Mouse (Mus musculus): Measurements from ENCODE around the gene Tbx6. TPM values are rescaled to one million over a fixed set of nuclear protein-coding genes. Genes with fewer than 3 reads are reported as not detected.

Tbx6 gene
- polyA plus RNA-seq (2014; fragmentation: Nextera tagmentation; extraction: Ambion mirVana), result 0.42 and 0.47 TPM in 2 replicates

GRCm38 (mm10) chr7:126780971-126781635, at the start of gene Tbx6:
Gene Tbx6 (plus strand): TSS chr7:126781483.
- Histone ChIP-seq H3K9me3 (replicated peaks; ENCODE audit: control insufficient read depth, low read length) (no peaks in the 10 kb centered on the region), H3K27me3 (replicated peaks; ENCODE audit: control insufficient read depth, insufficient read depth, low read length) (no peaks in the 10 kb centered on the region), H3K4me3 (ENCODE audit: low read depth, low read length) (peak within 1 kb of the TSS; percentile 40), H3K36me3 (ENCODE audit: control insufficient read depth, insufficient read depth, low read length) (peaks cover 36% of the 10 kb centered on the region), H3K4me1 (ENCODE audit: control insufficient read depth, insufficient read depth, low read length) (peaks cover 30% of the 10 kb centered on the region), H3K27ac (ENCODE audit: low read depth, low read length) (peak within 1 kb of the TSS; percentile 75), H3K9ac (ENCODE audit: low read length) (peak within 1 kb of the TSS; percentile 66), H3K4me2 (ENCODE audit: low read length) (peak within 1 kb of the TSS; percentile 88)
- WGBS, result 7% methylated on average over 22 of the region's 22 CpGs
- DNase-seq (ENCODE audit: low spot score), result no peak
- ATAC-seq, result no peak

GRCm38 (mm10) chr7:126736122-126736521, 45.2 kb upstream of the Tbx6 start:
- Histone ChIP-seq H3K4me2 (ENCODE audit: low read length) (no peak overlapping the region), H3K36me3 (ENCODE audit: control insufficient read depth, insufficient read depth, low read length) (no peaks in the 10 kb centered on the region), H3K4me3 (ENCODE audit: low read depth, low read length) (no peak overlapping the region), H3K4me1 (ENCODE audit: control insufficient read depth, insufficient read depth, low read length) (0 out of 2 replicates have a peak, but pooled peaks cover 4% of the 10 kb centered on the region), H3K27ac (ENCODE audit: low read depth, low read length) (no peak overlapping the region), H3K9ac (ENCODE audit: low read length) (no peak overlapping the region), H3K9me3 (replicated peaks; ENCODE audit: control insufficient read depth, low read length) (no peaks in the 10 kb centered on the region), H3K27me3 (replicated peaks; ENCODE audit: control insufficient read depth, insufficient read depth, low read length) (no peaks in the 10 kb centered on the region)
- ATAC-seq, result no peak
- 88% methylated on average over 8 of the region's 8 CpGs for WGBS
- DNase-seq (ENCODE audit: low spot score), result no peak

- Histone ChIP-seq H3K9me3 (replicated peaks; ENCODE audit: control insufficient read depth, low read length) (no peaks in the 10 kb centered on the region), H3K27me3 (replicated peaks; ENCODE audit: control insufficient read depth, insufficient read depth, low read length) (no peaks in the 10 kb centered on the region), H3K4me3 (ENCODE audit: low read depth, low read length) (no peak overlapping the region), H3K4me2 (ENCODE audit: low read length) (no peak overlapping the region), H3K4me1 (ENCODE audit: control insufficient read depth, insufficient read depth, low read length) (0 out of 2 replicates have a peak, but pooled peaks cover 4% of the 10 kb centered on the region), H3K36me3 (ENCODE audit: control insufficient read depth, insufficient read depth, low read length) (no peaks in the 10 kb centered on the region), H3K9ac (ENCODE audit: low read length) (no peak overlapping the region), H3K27ac (ENCODE audit: low read depth, low read length) (no peak overlapping the region)
- 86% methylated on average over 17 of the region's 17 CpGs for WGBS
- ATAC-seq (no peak), DNase-seq (ENCODE audit: low spot score) (no peak)
Observed at GRCm38 (mm10) chr7:126739551-126739950, 41.7 kb upstream of the Tbx6 start.

- Histone ChIP-seq H3K4me3 (ENCODE audit: low read depth, low read length) (no peak overlapping the region), H3K4me2 (ENCODE audit: low read length) (no peak overlapping the region), H3K9ac (ENCODE audit: low read length) (no peak overlapping the region), H3K4me1 (ENCODE audit: control insufficient read depth, insufficient read depth, low read length) (0 out of 2 replicates have a peak, but pooled peaks cover 4% of the 10 kb centered on the region), H3K9me3 (replicated peaks; ENCODE audit: control insufficient read depth, low read length) (no peaks in the 10 kb centered on the region), H3K27ac (ENCODE audit: low read depth, low read length) (no peak overlapping the region), H3K36me3 (ENCODE audit: control insufficient read depth, insufficient read depth, low read length) (no peaks in the 10 kb centered on the region), H3K27me3 (replicated peaks; ENCODE audit: control insufficient read depth, insufficient read depth, low read length) (no peaks in the 10 kb centered on the region)
- ATAC-seq (no peak), DNase-seq (ENCODE audit: low spot score) (no peak)
- 77% methylated on average over 13 of the region's 13 CpGs for WGBS
Observed at GRCm38 (mm10) chr7:126740132-126740735, 41.0 kb upstream of the Tbx6 start.

GRCm38 (mm10) chr7:126740977-126741376, 40.3 kb upstream of the Tbx6 start:
- no peak for ATAC-seq
- 82% methylated on average over 5 of the region's 5 CpGs for WGBS

GRCm38 (mm10) chr7:126741452-126741851, 39.8 kb upstream of the Tbx6 start:
- ATAC-seq, result no peak
- WGBS, result 88% methylated on average over 5 of the region's 5 CpGs
- H3K9me3 ChIP-seq (replicated peaks; ENCODE audit: control insufficient read depth, low read length), result no peaks in the 10 kb centered on the region
- no peaks in the 10 kb centered on the region for H3K27me3 ChIP-seq (replicated peaks; ENCODE audit: control insufficient read depth, insufficient read depth, low read length)
- H3K4me3 ChIP-seq (ENCODE audit: low read depth, low read length), result no peak overlapping the region
- H3K27ac ChIP-seq (ENCODE audit: low read depth, low read length), result no peak overlapping the region
- H3K36me3 ChIP-seq (ENCODE audit: control insufficient read depth, insufficient read depth, low read length), result no peaks in the 10 kb centered on the region
- H3K9ac ChIP-seq (ENCODE audit: low read length), result no peak overlapping the region
- no peak for DNase-seq (ENCODE audit: low spot score)
- H3K4me2 ChIP-seq (ENCODE audit: low read length), result no peak overlapping the region
- 0 out of 2 replicates have a peak, but pooled peaks cover 4% of the 10 kb centered on the region for H3K4me1 ChIP-seq (ENCODE audit: control insufficient read depth, insufficient read depth, low read length)

More at GRCm38 (mm10) chr7:126740977-126741376, 40.3 kb upstream of the Tbx6 start:
- no peak overlapping the region for H3K4me3 ChIP-seq (ENCODE audit: low read depth, low read length)
- H3K27me3 ChIP-seq (replicated peaks; ENCODE audit: control insufficient read depth, insufficient read depth, low read length), result no peaks in the 10 kb centered on the region
- no peak overlapping the region for H3K4me2 ChIP-seq (ENCODE audit: low read length)
- 0 out of 2 replicates have a peak, but pooled peaks cover 4% of the 10 kb centered on the region for H3K4me1 ChIP-seq (ENCODE audit: control insufficient read depth, insufficient read depth, low read length)
- no peak for DNase-seq (ENCODE audit: low spot score)
- H3K9me3 ChIP-seq (replicated peaks; ENCODE audit: control insufficient read depth, low read length), result no peaks in the 10 kb centered on the region
- no peaks in the 10 kb centered on the region for H3K36me3 ChIP-seq (ENCODE audit: control insufficient read depth, insufficient read depth, low read length)
- no peak overlapping the region for H3K27ac ChIP-seq (ENCODE audit: low read depth, low read length)
- no peak overlapping the region for H3K9ac ChIP-seq (ENCODE audit: low read length)

GRCm38 (mm10) chr7:126741964-126742482, 39.3 kb upstream of the Tbx6 start:
- DNase-seq (ENCODE audit: low spot score) (no peak), ATAC-seq (no peak)
- no peak overlapping the region for H3K9ac ChIP-seq (ENCODE audit: low read length)
- H3K9me3 ChIP-seq (replicated peaks; ENCODE audit: control insufficient read depth, low read length), result no peaks in the 10 kb centered on the region
- no peak overlapping the region for H3K4me3 ChIP-seq (ENCODE audit: low read depth, low read length)
- no peaks in the 10 kb centered on the region for H3K36me3 ChIP-seq (ENCODE audit: control insufficient read depth, insufficient read depth, low read length)
- H3K4me1 ChIP-seq (ENCODE audit: control insufficient read depth, insufficient read depth, low read length), result 0 out of 2 replicates have a peak, but pooled peaks cover 4% of the 10 kb centered on the region
- WGBS, result 93% methylated on average over 13 of the region's 13 CpGs
- no peak overlapping the region for H3K4me2 ChIP-seq (ENCODE audit: low read length)
- H3K27me3 ChIP-seq (replicated peaks; ENCODE audit: control insufficient read depth, insufficient read depth, low read length), result no peaks in the 10 kb centered on the region
- H3K27ac ChIP-seq (ENCODE audit: low read depth, low read length), result no peak overlapping the region

- Histone ChIP-seq H3K36me3 (ENCODE audit: control insufficient read depth, insufficient read depth, low read length) (no peaks in the 10 kb centered on the region), H3K4me1 (ENCODE audit: control insufficient read depth, insufficient read depth, low read length) (no peaks in the 10 kb centered on the region), H3K27ac (ENCODE audit: low read depth, low read length) (no peak overlapping the region), H3K4me2 (ENCODE audit: low read length) (no peak overlapping the region), H3K4me3 (ENCODE audit: low read depth, low read length) (no peak overlapping the region), H3K9me3 (replicated peaks; ENCODE audit: control insufficient read depth, low read length) (no peaks in the 10 kb centered on the region), H3K9ac (ENCODE audit: low read length) (no peak overlapping the region), H3K27me3 (replicated peaks; ENCODE audit: control insufficient read depth, insufficient read depth, low read length) (no peaks in the 10 kb centered on the region)
- ATAC-seq (no peak), DNase-seq (ENCODE audit: low spot score) (no peak)
- WGBS, result 92% methylated on average over 12 of the region's 12 CpGs
Observed at GRCm38 (mm10) chr7:126746066-126746465, 35.2 kb upstream of the Tbx6 start.

- Histone ChIP-seq H3K4me2 (ENCODE audit: low read length) (no peak overlapping the region), H3K9me3 (replicated peaks; ENCODE audit: control insufficient read depth, low read length) (no peaks in the 10 kb centered on the region), H3K27me3 (replicated peaks; ENCODE audit: control insufficient read depth, insufficient read depth, low read length) (no peaks in the 10 kb centered on the region), H3K36me3 (ENCODE audit: control insufficient read depth, insufficient read depth, low read length) (no peaks in the 10 kb centered on the region), H3K9ac (ENCODE audit: low read length) (no peak overlapping the region), H3K27ac (ENCODE audit: low read depth, low read length) (no peak overlapping the region), H3K4me1 (ENCODE audit: control insufficient read depth, insufficient read depth, low read length) (no peaks in the 10 kb centered on the region), H3K4me3 (ENCODE audit: low read depth, low read length) (no peak overlapping the region)
- ATAC-seq (no peak), DNase-seq (ENCODE audit: low spot score) (no peak)
- 53% methylated on average over 6 of the region's 6 CpGs for WGBS
Observed at GRCm38 (mm10) chr7:126746798-126747197, 34.5 kb upstream of the Tbx6 start.

Data from forebrain, embryonic 14.5 days (tissue).